Mouse (Mus musculus): Measurements from ENCODE around the gene Nop14. TPM values are rescaled to one million over a fixed set of nuclear protein-coding genes. Genes with fewer than 3 reads are reported as not detected.
A peak's percentile ranks its signal among the peaks of the same experiment; 100 is the strongest.

Nop14 gene
- polyA plus RNA-seq (2011; ENCODE audit: insufficient read depth, insufficient read length, low replicate concordance, missing spikeins), result 14.2 and 21.3 TPM in 2 replicates

- Histone ChIP-seq H3K4me1 (ENCODE audit: control insufficient read depth, insufficient read depth, low read length) (no peaks in the 10 kb centered on the region; the same call in 1 of the 2 replicates), H3K4me3 (replicated peaks; ENCODE audit: control insufficient read depth, low read depth, low read length) (peak within 1 kb of the TSS; percentile 91), H3K27ac (ENCODE audit: control insufficient read depth, insufficient read depth, low read depth, low read length, poor library complexity) (peak within 1 kb of the TSS; percentile 97)
- under 1% methylated on average over 60 of the region's 60 CpGs for WGBS
- TF ChIP-seq POLR2A (IDR thresholded peaks at IDR 0.05; ENCODE audit: borderline replicate concordance, control insufficient read depth, low read depth, low read length) (peak; percentile 73), CTCF (IDR thresholded peaks at IDR 0.05; ENCODE audit: control insufficient read depth, insufficient read depth, low read length) (peak; percentile 78)
Measured at GRCm38 (mm10) chr5:34659686-34660590, at the start of gene Nop14, which contains the start of gene Grk4. Gene Nop14, minus strand, starts transcription at chr5:34660148. Gene Grk4, plus strand, starts transcription at chr5:34660379.

GRCm38 (mm10) chr5:34708436-34708835 lies 48.5 kb upstream of the Nop14 start:
- TF ChIP-seq POLR2A (IDR thresholded peaks at IDR 0.05; ENCODE audit: borderline replicate concordance, control insufficient read depth, low read depth, low read length) (no peak), CTCF (IDR thresholded peaks at IDR 0.05; ENCODE audit: control insufficient read depth, insufficient read depth, low read length) (no peak)
- Histone ChIP-seq H3K4me1 (ENCODE audit: control insufficient read depth, insufficient read depth, low read length) (no peaks in the 10 kb centered on the region), H3K27ac (ENCODE audit: control insufficient read depth, insufficient read depth, low read depth, low read length, poor library complexity) (no peak overlapping the region), H3K4me3 (replicated peaks; ENCODE audit: control insufficient read depth, low read depth, low read length) (no peak overlapping the region)
- WGBS, result 78% methylated on average over 1 of the region's 1 CpGs

- Histone ChIP-seq H3K4me3 (replicated peaks; ENCODE audit: control insufficient read depth, low read depth, low read length) (no peak overlapping the region), H3K27ac (ENCODE audit: control insufficient read depth, insufficient read depth, low read depth, low read length, poor library complexity) (peak overlapping the region; percentile 35; the same call in 1 of the 2 replicates), H3K4me1 (ENCODE audit: control insufficient read depth, insufficient read depth, low read length) (no peaks in the 10 kb centered on the region)
- TF ChIP-seq POLR2A (IDR thresholded peaks at IDR 0.05; ENCODE audit: borderline replicate concordance, control insufficient read depth, low read depth, low read length), result no peak
- TF ChIP-seq CTCF (IDR thresholded peaks at IDR 0.05; ENCODE audit: control insufficient read depth, insufficient read depth, low read length), result no peak
- WGBS, result 6% methylated on average over 5 of the region's 5 CpGs
Measured at GRCm38 (mm10) chr5:34695521-34695920, 35.6 kb upstream of the Nop14 start.

- 59% methylated on average over 2 of the region's 2 CpGs for WGBS
- H3K4me1 ChIP-seq (ENCODE audit: control insufficient read depth, insufficient read depth, low read length), result no peaks in the 10 kb centered on the region
- no peak for TF ChIP-seq POLR2A (IDR thresholded peaks at IDR 0.05; ENCODE audit: borderline replicate concordance, control insufficient read depth, low read depth, low read length)
- TF ChIP-seq CTCF (IDR thresholded peaks at IDR 0.05; ENCODE audit: control insufficient read depth, insufficient read depth, low read length), result no peak
Measured at GRCm38 (mm10) chr5:34692782-34693181, 32.8 kb upstream of the Nop14 start.

GRCm38 (mm10) chr5:34689868-34690267 lies 29.9 kb upstream of the Nop14 start:
- Histone ChIP-seq H3K27ac (ENCODE audit: control insufficient read depth, insufficient read depth, low read depth, low read length, poor library complexity) (no peak overlapping the region), H3K4me3 (replicated peaks; ENCODE audit: control insufficient read depth, low read depth, low read length) (no peak overlapping the region), H3K4me1 (ENCODE audit: control insufficient read depth, insufficient read depth, low read length) (no peaks in the 10 kb centered on the region)
- TF ChIP-seq CTCF (IDR thresholded peaks at IDR 0.05; ENCODE audit: control insufficient read depth, insufficient read depth, low read length), result no peak
- TF ChIP-seq POLR2A (IDR thresholded peaks at IDR 0.05; ENCODE audit: borderline replicate concordance, control insufficient read depth, low read depth, low read length), result no peak
- WGBS, result 86% methylated on average over 1 of the region's 1 CpGs

More at GRCm38 (mm10) chr5:34692782-34693181, 32.8 kb upstream of the Nop14 start:
- no peak overlapping the region for H3K4me3 ChIP-seq (replicated peaks; ENCODE audit: control insufficient read depth, low read depth, low read length)
- no peak overlapping the region for H3K27ac ChIP-seq (ENCODE audit: control insufficient read depth, insufficient read depth, low read depth, low read length, poor library complexity)

- Histone ChIP-seq H3K27ac (ENCODE audit: control insufficient read depth, insufficient read depth, low read depth, low read length, poor library complexity) (no peak overlapping the region), H3K4me1 (ENCODE audit: control insufficient read depth, insufficient read depth, low read length) (no peaks in the 10 kb centered on the region), H3K4me3 (replicated peaks; ENCODE audit: control insufficient read depth, low read depth, low read length) (no peak overlapping the region)
- 83% methylated on average over 4 of the region's 4 CpGs for WGBS
- TF ChIP-seq POLR2A (IDR thresholded peaks at IDR 0.05; ENCODE audit: borderline replicate concordance, control insufficient read depth, low read depth, low read length) (no peak), CTCF (IDR thresholded peaks at IDR 0.05; ENCODE audit: control insufficient read depth, insufficient read depth, low read length) (no peak)
Measured at GRCm38 (mm10) chr5:34670280-34670679, 10.3 kb upstream of the Nop14 start.

- Histone ChIP-seq H3K27ac (ENCODE audit: control insufficient read depth, insufficient read depth, low read depth, low read length, poor library complexity) (no peak overlapping the region), H3K4me3 (replicated peaks; ENCODE audit: control insufficient read depth, low read depth, low read length) (no peak overlapping the region), H3K4me1 (ENCODE audit: control insufficient read depth, insufficient read depth, low read length) (no peaks in the 10 kb centered on the region)
- WGBS, result 93% methylated on average over 2 of the region's 2 CpGs
- no peak for TF ChIP-seq POLR2A (IDR thresholded peaks at IDR 0.05; ENCODE audit: borderline replicate concordance, control insufficient read depth, low read depth, low read length)
- no peak for TF ChIP-seq CTCF (IDR thresholded peaks at IDR 0.05; ENCODE audit: control insufficient read depth, insufficient read depth, low read length)
Measured at GRCm38 (mm10) chr5:34669493-34669892, 9.5 kb upstream of the Nop14 start.

- no peak overlapping the region for H3K4me3 ChIP-seq (replicated peaks; ENCODE audit: control insufficient read depth, low read depth, low read length)
- TF ChIP-seq CTCF (IDR thresholded peaks at IDR 0.05; ENCODE audit: control insufficient read depth, insufficient read depth, low read length), result no peak
- TF ChIP-seq POLR2A (IDR thresholded peaks at IDR 0.05; ENCODE audit: borderline replicate concordance, control insufficient read depth, low read depth, low read length), result no peak
- no peaks in the 10 kb centered on the region; the same call in 1 of the 2 replicates for H3K4me1 ChIP-seq (ENCODE audit: control insufficient read depth, insufficient read depth, low read length)
- H3K27ac ChIP-seq (ENCODE audit: control insufficient read depth, insufficient read depth, low read depth, low read length, poor library complexity), result no peak overlapping the region
- WGBS, result 93% methylated on average over 2 of the region's 2 CpGs
Measured at GRCm38 (mm10) chr5:34663231-34663630, 3.3 kb upstream of the Nop14 start.

Data from bone marrow, adult 2 months (tissue).